Mouse (Mus musculus) CD4-positive, CD25-positive, alpha-beta regulatory T cell (primary cell): ENCODE results near the gene Slc16a11. TPM values are rescaled to one million over a fixed set of nuclear protein-coding genes. Genes with fewer than 3 reads are reported as not detected.

Source experiments
- polyA plus RNA-seq: library from polyadenylated mRNA; unstranded; fragments of 100-300 nt; shearing (Covaris generic); gene quantifications from one replicate; pipeline ENCODE4 v1.2.1, GENCODE M21; 2017

Gene Slc16a11
- 0.47 TPM for polyA plus RNA-seq

DNA sequence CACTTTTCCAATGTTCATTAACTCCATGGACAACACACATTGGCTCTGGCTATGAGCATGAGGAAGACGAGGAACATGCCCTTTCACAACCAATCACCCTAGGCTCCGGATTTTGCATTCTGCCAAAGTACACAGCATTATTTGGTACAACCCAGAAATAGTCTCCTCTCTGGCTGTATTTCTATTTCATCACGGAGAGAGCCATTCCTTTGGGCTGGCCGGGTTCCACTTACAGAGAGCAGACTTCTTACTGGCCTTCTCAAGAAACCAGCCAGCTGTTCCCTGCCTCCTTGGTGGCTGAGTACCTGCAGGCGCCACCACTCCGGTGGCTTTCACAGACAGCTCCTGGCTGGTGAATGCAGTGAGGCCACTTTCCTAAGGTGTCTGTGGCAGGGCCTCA, at the start of gene Slc16a11:
TSS of gene Slc16a11 (plus strand) at position 330 of the 400 bp plus-strand sequence.

DNA sequence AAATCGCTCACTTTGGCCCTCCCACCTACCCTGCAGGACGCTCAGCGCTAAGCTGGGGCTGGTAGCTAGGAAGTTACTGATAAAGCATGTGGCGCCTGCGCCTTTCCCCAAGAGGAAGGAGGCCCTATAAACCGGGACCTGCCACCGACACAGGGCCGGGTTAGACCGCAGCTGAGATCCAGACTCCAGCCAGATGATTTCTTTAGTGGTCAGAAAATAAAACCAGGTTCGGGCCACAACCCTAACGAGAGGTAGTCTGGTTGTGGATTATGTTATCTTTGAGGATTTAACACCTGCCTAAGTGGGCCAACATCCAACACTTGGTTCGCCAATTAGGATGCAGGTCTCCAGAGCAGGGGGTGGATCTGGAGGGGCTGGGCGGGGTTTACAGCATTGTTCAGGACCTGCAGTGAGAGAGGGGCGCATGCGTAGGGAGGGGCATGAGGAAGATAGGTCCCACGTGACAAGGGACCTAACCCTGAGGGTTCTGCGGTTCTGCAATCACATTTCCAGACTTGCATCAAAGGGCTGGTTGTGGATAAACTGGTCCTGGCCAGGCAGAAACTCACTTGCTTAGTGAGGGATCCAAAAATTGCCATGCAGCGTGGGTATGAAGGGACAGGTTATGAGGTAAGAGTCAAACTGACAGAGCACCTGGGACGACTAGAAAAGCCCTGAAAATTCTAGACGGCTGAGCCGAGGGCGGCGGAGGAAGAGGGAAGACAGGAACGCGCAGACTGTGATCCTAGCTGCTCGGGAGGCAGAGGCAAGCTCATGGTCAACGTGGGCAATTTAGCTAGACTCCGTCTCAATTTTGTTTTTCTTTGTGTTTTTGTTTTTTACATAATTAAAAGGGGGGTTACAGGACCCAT, 8.4 kb downstream of the Slc16a11 start, which contains the start of gene Slc16a13:
TSS of gene Slc16a13 (minus strand) at position 334 of the 872 bp plus-strand sequence.

DNA sequence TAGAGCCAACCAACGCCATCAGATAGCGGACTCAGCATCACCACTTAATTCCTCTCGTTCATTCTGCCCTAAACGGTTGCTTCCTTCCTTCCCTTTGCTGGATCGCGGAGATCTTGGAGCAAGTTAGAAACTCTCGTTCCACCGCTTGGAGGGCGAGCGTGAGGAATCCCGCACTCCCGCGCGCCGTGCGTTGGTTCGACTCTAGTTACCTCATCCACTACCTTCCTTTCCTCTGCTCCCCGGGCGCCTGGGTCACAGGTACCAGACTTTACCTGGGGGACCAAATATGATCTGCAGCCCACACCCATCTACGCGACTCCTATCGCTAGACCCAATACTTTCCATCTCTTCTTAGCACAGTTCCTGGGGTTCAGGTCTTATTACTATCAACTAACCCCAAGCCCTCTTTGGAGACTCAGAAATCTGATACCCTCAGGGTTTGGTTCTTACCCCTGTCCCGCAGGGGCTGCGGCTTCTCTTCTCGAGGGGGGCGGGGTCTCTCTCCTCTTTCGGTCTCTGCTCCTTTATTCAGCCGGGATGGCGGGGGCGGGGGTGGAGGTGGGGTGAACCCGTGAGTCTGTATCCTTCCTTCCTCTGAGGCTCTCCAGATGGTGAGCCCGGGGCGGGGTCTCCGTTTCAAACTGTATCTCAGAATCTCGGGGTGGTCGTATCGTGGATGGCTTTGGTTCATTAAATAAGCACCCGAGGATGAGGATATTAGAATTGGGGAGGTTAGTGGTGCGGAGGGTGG, 16.9 kb downstream of the Slc16a11 start, which contains the start of gene Bcl6b:
TSS of gene Bcl6b (minus strand) at position 539 of the 751 bp plus-strand sequence.

DNA sequence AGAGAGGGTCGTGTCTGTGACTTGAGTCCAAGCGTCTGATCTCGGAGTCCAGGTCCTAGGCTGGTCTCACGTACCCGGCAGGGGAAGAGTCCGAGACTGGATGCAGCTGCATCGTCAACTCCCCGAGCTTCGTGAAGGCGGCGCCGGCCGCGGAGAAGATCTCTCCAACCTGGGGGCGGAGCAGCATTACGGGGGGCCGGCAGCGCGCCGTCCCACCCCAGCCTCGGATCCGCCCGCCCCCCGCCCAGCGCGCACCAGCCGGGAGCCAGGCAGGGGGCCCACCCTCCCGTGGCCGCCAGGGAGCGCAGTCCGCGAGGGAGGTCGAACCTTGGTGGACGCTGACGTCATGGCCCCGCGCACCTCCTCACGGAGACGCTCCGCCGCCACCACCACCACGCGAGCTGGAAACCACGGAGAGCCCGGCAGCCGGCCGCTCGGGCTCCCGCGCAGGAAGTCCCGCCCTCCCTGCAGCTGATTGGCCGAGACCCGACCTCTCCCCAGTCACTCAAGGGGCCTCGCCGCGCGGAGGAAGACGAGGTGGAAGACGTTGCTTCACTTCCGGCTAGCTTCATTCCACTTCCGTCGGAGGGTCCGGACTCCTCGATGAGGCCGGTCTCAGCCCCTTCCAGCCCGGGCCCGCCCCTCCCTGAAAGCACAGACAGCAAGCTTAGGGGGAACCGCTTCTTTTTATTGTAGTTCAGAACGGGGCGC, 25.1 kb downstream of the Slc16a11 start, which contains the start of gene 0610010K14Rik:
TSS of gene 0610010K14Rik (minus strand) at position 458 of the 711 bp plus-strand sequence.

DNA sequence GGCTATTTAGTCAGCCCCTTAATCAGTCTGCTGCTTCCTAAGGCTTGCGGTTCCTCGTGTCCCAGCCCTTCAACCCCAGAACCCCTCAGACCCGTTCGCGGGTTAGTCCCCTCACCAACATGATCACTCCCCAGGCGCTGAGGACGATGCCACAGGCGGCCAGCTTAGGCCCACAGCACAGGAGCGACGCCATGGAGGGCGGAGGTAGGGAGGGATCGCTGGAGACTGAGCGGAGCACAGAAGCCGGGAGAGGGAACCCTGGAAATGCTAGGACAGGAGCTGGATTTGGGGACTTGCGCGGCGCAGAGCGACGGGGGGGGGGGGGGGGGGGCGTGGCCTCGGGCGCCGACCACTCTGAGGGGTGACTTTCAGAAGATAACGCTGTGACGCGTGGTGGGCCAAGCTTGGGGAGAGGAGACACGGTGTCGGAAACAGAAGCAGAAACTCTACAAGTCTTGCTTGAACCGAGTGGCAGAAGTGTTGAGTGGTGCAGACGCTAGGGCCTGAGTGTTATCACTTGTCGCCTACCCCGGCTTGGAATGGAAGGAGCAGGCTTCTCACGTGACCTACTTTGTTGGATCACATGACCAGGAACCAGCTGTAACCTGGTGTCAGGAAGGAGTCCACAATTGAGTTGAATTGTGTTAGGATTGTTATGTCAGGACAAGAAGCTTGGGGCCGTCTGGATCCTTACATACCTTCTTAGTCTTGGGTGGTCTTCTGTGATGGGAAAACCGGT, 27.2 kb downstream of the Slc16a11 start, which contains the start of the genes Gm21988 and Rnasek:
TSS of gene Gm21988 (minus strand) at position 290 of the 739 bp plus-strand sequence.
TSS of gene Rnasek (minus strand) at position 302 of the 739 bp plus-strand sequence.

DNA sequence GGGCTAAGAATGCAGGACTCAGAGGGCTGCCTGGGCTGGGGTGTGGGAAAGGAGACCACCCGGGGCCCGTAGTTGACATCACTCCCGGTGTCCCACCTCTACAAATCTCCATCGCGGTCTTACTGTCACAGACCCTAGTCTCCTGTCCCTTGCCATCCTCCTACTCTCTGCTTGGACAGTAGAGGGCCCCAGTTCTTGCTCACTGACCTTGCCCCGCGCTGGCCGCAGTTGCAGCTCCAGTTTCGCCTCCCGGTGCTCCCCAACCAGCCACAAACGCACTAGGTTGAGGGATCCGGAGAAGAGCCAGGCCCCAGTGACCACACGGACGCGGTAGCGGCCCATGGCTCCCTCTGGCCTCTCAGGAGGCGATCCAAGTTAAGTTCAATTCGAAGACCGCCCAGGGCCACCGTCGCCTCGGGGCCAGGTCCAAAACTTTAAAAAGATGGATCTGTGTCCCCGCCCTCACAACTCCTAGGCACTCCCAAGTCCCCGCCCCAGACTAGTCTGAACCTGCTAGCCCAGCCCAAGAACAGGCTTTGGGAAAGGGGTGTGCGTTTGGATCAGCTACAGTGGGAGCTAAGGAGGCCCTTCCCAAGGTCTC, 42.5 kb downstream of the Slc16a11 start, which contains the start of gene Alox12:
TSS of gene Alox12 (minus strand) at position 423 of the 601 bp plus-strand sequence.

Other genes starting within 250 kb of the Slc16a11 start
- not detected for gene Cldn7, start 248.0 kb upstream of the Slc16a11 start, polyA plus RNA-seq
- gene Ctdnep1, start 231.6 kb upstream of the Slc16a11 start, polyA plus RNA-seq = 60.1 TPM
- 67.1 TPM for gene Elp5, start 230.2 kb upstream of the Slc16a11 start, polyA plus RNA-seq
- 380 TPM for gene Gabarap, start 221.6 kb upstream of the Slc16a11 start, polyA plus RNA-seq
- 88.2 TPM for gene Phf23, start 217.0 kb upstream of the Slc16a11 start, polyA plus RNA-seq
- 32.1 TPM for gene Dvl2, start 212.2 kb upstream of the Slc16a11 start, polyA plus RNA-seq
- 110 TPM for gene Acadvl, start 197.3 kb upstream of the Slc16a11 start, polyA plus RNA-seq
- gene Dlg4, start 195.8 kb upstream of the Slc16a11 start, polyA plus RNA-seq = 6.1 TPM
- not detected for gene Asgr1, start 158.7 kb upstream of the Slc16a11 start, polyA plus RNA-seq
- not detected for gene Asgr2, start 120.1 kb upstream of the Slc16a11 start, polyA plus RNA-seq
- gene Mgl2, start 82.4 kb upstream of the Slc16a11 start, polyA plus RNA-seq = not detected
- gene Clec10a, start 56.6 kb upstream of the Slc16a11 start, polyA plus RNA-seq = not detected
- gene Slc16a13, start 8.3 kb downstream of the Slc16a11 start, polyA plus RNA-seq = 3.4 TPM
- gene Bcl6b, start 17.0 kb downstream of the Slc16a11 start, polyA plus RNA-seq = not detected
- gene 0610010K14Rik, start 25.2 kb downstream of the Slc16a11 start, polyA plus RNA-seq = 185 TPM
- 6.1 TPM for gene Gm21988, start 27.1 kb downstream of the Slc16a11 start, polyA plus RNA-seq
- 266 TPM for gene Rnasek, start 27.1 kb downstream of the Slc16a11 start, polyA plus RNA-seq
- 0.17 TPM for gene Alox12, start 42.6 kb downstream of the Slc16a11 start, polyA plus RNA-seq
- gene Alox12e, start 109.9 kb downstream of the Slc16a11 start, polyA plus RNA-seq = not detected
- gene Alox15, start 139.3 kb downstream of the Slc16a11 start, polyA plus RNA-seq = 0.41 TPM
- 13.5 TPM for gene Pelp1, start 197.3 kb downstream of the Slc16a11 start, polyA plus RNA-seq
- gene Arrb2, start 219.9 kb downstream of the Slc16a11 start, polyA plus RNA-seq = 284 TPM
- 70.2 TPM for gene Med11, start 239.2 kb downstream of the Slc16a11 start, polyA plus RNA-seq
- gene Zmynd15, start 246.7 kb downstream of the Slc16a11 start, polyA plus RNA-seq = 0.13 TPM
- 1.1 TPM for gene Cxcl16, start 247.2 kb downstream of the Slc16a11 start, polyA plus RNA-seq